Mouse (Mus musculus) midbrain, embryonic 10.5 days (tissue): ENCODE measurements around the gene Polr2l. TPM values are rescaled to one million over a fixed set of nuclear protein-coding genes. Genes with fewer than 3 reads are reported as not detected.

Experiments
- DNase-seq: peaks from one replicate; pipeline ENCODE4 v3.0.0-alpha.2; 2017; ENCODE audit warnings: low spot score
- H3K27ac ChIP-seq: fragments of 300-500 bp; sonication (generic); replicated peaks from 2 replicates; pipeline ENCODE4 v1.5.1; 2016; ENCODE audit warnings: mild to moderate bottlenecking
- H3K27me3 ChIP-seq: fragments of 300-500 bp; sonication (generic); 2 replicates; pipeline ENCODE4 v1.6.1; 2016; ENCODE audit warnings: low read depth, mild to moderate bottlenecking; ENCODE audit not compliant: poor library complexity, severe bottlenecking
- H3K36me3 ChIP-seq: fragments of 300-500 bp; sonication (generic); 2 replicates; pipeline ENCODE4 v1.6.1; 2016; ENCODE audit warnings: mild to moderate bottlenecking, moderate library complexity
- H3K4me1 ChIP-seq: fragments of 300-500 bp; sonication (generic); 2 replicates; pipeline ENCODE4 v1.6.1; 2016
- H3K4me3 ChIP-seq: fragments of 300-500 bp; sonication (generic); 2 replicates; pipeline ENCODE4 v1.5.1; 2016; ENCODE audit warnings: mild to moderate bottlenecking, moderate library complexity
- H3K9me3 ChIP-seq: fragments of 300-500 bp; sonication (generic); replicated peaks from 2 replicates; pipeline ENCODE4 v1.6.1; 2016; ENCODE audit warnings: mild to moderate bottlenecking
- WGBS: fragments of 180-500 bp; shearing (Covaris S2); methylation state at CpG from one replicate; pipeline ENCODE4 v1.1.7; 2016; 5-methylcytosine and 5-hydroxymethylcytosine counted together
- polyA plus RNA-seq: library from polyadenylated mRNA; unstranded; fragments of >200 nt; fragmentation: Nextera tagmentation; extraction: Ambion mirVana; gene quantifications from 2 replicates; pipeline ENCODE4 v1.2.1, GENCODE M21; 2016

The Polr2l gene
- polyA plus RNA-seq, 1 experiment from 2014 or later: 85.0 TPM

DNA sequence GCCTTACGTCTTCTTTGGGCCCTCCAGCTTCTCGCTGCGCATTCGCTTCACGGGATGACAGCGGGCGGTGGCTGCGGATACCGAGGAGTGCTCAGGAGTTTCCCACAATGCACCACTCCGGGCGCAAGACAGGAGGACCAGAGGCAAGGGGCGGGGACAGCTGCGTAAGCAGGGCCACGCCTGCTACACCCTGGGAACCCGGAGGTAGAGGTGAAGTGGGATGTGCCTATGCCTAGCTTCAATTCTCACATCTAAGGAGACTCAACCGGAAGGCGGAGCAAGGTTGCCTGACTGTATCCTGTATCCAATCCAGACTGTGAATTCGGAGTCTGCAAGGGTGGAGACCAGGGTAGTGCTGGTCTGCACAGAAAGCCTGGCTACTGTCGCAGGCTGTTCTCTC, 45.6 kb downstream of the Polr2l start, which contains the start of gene Cend1:
Gene Cend1 (minus strand): TSS at position 182 of the 400 bp plus-strand sequence.
- Histone ChIP-seq H3K9me3 (no peaks in the 10 kb centered on the region), H3K27me3 (peaks cover 15% of the 10 kb centered on the region; the same call in 1 of the 2 replicates), H3K4me1 (peaks cover 51% of the 10 kb centered on the region), H3K4me3 (peak within 1 kb of the TSS; percentile 55), H3K27ac (peak within 1 kb of the TSS; percentile 68), H3K36me3 (peaks cover 39% of the 10 kb centered on the region)
- 3% methylated on average over 19 of the region's 19 CpGs for WGBS
- peak; percentile 71 for DNase-seq

DNA sequence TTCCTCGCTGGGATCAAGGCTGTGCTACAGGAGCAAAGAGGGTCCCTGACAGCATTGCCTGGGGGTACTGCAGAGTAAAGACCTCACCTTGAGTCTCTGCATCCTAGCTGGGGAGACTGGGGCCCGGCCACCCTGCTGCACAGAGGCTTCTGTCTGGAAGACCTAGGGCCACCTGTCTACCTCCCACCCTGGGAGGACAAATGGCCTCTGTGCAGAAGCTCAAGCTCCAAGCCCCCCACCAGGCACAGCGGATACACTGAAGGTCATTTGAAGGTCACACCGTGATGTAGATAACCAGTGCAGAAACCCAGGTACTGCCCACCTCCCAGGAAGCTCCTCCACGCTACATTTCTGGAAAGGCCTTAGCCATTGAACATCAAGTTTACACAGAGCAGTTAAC, 46.2 kb downstream of the Polr2l start:
- H3K4me3 ChIP-seq: peak overlapping the region; percentile 55
- H3K9me3 ChIP-seq: no peaks in the 10 kb centered on the region
- peaks cover 45% of the 10 kb centered on the region for H3K4me1 ChIP-seq
- 55% methylated on average over 5 of the region's 5 CpGs for WGBS
- peak overlapping the region; percentile 68; the same call in 1 of the 2 replicates for H3K27ac ChIP-seq
- DNase-seq: no peak
- H3K36me3 ChIP-seq: peaks cover 37% of the 10 kb centered on the region
- peaks cover 15% of the 10 kb centered on the region; the same call in 1 of the 2 replicates for H3K27me3 ChIP-seq

DNA sequence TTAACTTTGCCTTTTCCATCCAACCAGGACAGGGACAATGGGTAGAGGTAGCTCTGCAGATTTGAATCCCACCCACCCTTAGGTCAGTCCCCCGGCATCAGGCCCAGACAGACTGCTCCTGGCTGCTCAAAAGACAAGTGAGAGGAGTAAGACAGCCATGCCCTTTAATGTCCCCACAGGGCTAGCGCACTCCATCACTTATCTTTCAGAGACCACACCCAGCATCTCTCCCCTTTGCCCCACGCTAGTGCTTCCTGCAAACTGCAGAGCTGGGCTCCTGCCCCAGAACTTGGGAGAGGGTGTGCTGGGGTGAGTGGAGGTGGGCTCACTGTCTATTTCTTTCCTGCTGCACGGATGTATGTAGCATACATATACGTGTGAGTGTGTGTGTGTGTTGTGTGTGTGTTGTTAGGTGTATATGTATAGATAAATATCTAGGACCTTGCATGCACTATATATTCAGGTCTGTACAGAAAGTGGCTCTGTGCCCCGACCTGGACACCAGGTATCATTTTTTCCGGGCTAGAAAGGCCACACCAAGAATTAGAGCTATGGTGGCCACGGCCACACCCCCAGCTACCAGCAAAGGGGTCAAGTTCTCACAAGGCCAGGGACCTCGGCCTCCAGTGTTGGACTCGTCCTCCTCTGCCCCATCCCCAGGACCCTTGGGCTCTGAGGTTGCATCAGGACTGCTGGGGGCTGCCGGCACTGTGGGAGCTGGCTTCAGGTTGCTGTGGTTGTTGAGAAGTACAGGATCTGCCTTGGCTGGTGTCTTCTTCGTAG, 47.8 kb downstream of the Polr2l start:
- Histone ChIP-seq H3K4me1 (peaks cover 30% of the 10 kb centered on the region), H3K4me3 (no peak overlapping the region), H3K36me3 (peaks cover 22% of the 10 kb centered on the region), H3K27ac (no peak overlapping the region), H3K9me3 (no peaks in the 10 kb centered on the region), H3K27me3 (peaks cover 15% of the 10 kb centered on the region; the same call in 1 of the 2 replicates)
- WGBS: 85% methylated on average over 12 of the region's 12 CpGs
- DNase-seq: no peak

- H3K27me3 ChIP-seq: peaks cover 15% of the 10 kb centered on the region; the same call in 1 of the 2 replicates
- no peaks in the 10 kb centered on the region for H3K9me3 ChIP-seq
- DNase-seq: no peak
- H3K27ac ChIP-seq: no peak overlapping the region
- no peak overlapping the region for H3K4me3 ChIP-seq
- H3K4me1 ChIP-seq: peaks cover 6% of the 10 kb centered on the region
- H3K36me3 ChIP-seq: no peaks in the 10 kb centered on the region
- WGBS: 74% methylated on average over 4 of the region's 4 CpGs
Observed at GRCm38 (mm10) chr7:141423811-141424210, 51.1 kb downstream of the Polr2l start.

Other genes with a start within 250 kb of the Polr2l start
- gene Phrf1, start 246.3 kb downstream of the Polr2l start, polyA plus RNA-seq: 114 and 125 TPM in 2 replicates
- 0.58 and 1.4 TPM in 2 replicates for gene Irf7, start 208.7 kb downstream of the Polr2l start, polyA plus RNA-seq
- not detected in 2 replicates for gene Cdhr5, start 198.3 kb downstream of the Polr2l start, polyA plus RNA-seq
- 0.79 and 2.4 TPM in 2 replicates for gene Sct, start 196.0 kb downstream of the Polr2l start, polyA plus RNA-seq
- gene Drd4, start 183.1 kb downstream of the Polr2l start, polyA plus RNA-seq: 0.32 and 0.62 TPM in 2 replicates
- 57.4 and 67.2 TPM in 2 replicates for gene Deaf1, start 147.4 kb downstream of the Polr2l start, polyA plus RNA-seq
- 52.2 and 58.1 TPM in 2 replicates for gene Tmem80, start 147.4 kb downstream of the Polr2l start, polyA plus RNA-seq
- gene Eps8l2, start 136.3 kb downstream of the Polr2l start, polyA plus RNA-seq: 3.4 and 3.8 TPM in 2 replicates
- 339 and 342 TPM in 2 replicates for gene Taldo1, start 82.9 kb downstream of the Polr2l start, polyA plus RNA-seq
- gene Gatd1, start 61.0 kb downstream of the Polr2l start, polyA plus RNA-seq: 45.1 and 47.0 TPM in 2 replicates
- gene Cend1, start 45.6 kb downstream of the Polr2l start, polyA plus RNA-seq: 8.9 and 15.1 TPM in 2 replicates
- 43.7 and 48.4 TPM in 2 replicates for gene Slc25a22, start 37.2 kb downstream of the Polr2l start, polyA plus RNA-seq
- 18.8 and 20.9 TPM in 2 replicates for gene Pidd1, start 31.1 kb downstream of the Polr2l start, polyA plus RNA-seq
- gene Rplp2, start 27.8 kb downstream of the Polr2l start, polyA plus RNA-seq: 905 and 1,135 TPM in 2 replicates
- gene Pnpla2, start 19.9 kb downstream of the Polr2l start, polyA plus RNA-seq: 15.2 and 17.5 TPM in 2 replicates
- 4.1 and 6.9 TPM in 2 replicates for gene Cracr2b, start 14.0 kb downstream of the Polr2l start, polyA plus RNA-seq
- 17.3 and 17.6 TPM in 2 replicates for gene Cd151, start 7.7 kb downstream of the Polr2l start, polyA plus RNA-seq
- gene Tspan4, start 108 bp upstream of the Polr2l start, polyA plus RNA-seq: 33.3 and 38.7 TPM in 2 replicates
- 25.0 and 29.4 TPM in 2 replicates for gene Chid1, start 64.7 kb upstream of the Polr2l start, polyA plus RNA-seq
- 104 and 112 TPM in 2 replicates for gene Ap2a2, start 87.0 kb upstream of the Polr2l start, polyA plus RNA-seq
- gene Muc6, start 180.2 kb upstream of the Polr2l start, polyA plus RNA-seq: 0.14 and 0.20 TPM in 2 replicates
- gene Muc2, start 215.2 kb upstream of the Polr2l start, polyA plus RNA-seq: 0.21 TPM in 2 replicates